Mouse (Mus musculus) hindbrain, embryonic 11.5 days (tissue): Measurements from ENCODE around the gene Smad6. TPM values are rescaled to one million over a fixed set of nuclear protein-coding genes. Genes with fewer than 3 reads are reported as not detected.

Source experiments
- ATAC-seq: fragments of 200-750 bp; cut with Nextera tagmentation; 2 replicates; pipeline ENCODE4 v1.8.0; 2017; ENCODE audit warnings: mild to moderate bottlenecking, moderate TSS enrichment, moderate library complexity; ENCODE audit not compliant: low FRiP score
- DNase-seq: peaks from one replicate; pipeline ENCODE4 v3.0.0-alpha.2; 2015; ENCODE audit warnings: low spot score
- H3K27ac ChIP-seq: fragments of 300-500 bp; sonication (generic); 2 replicates; pipeline ENCODE4 v1.5.1; 2014; ENCODE audit warnings: mild to moderate bottlenecking, low read depth, low read length
- H3K27me3 ChIP-seq: fragments of 300-500 bp; sonication (generic); 2 replicates; pipeline ENCODE4 v1.6.1; 2014; ENCODE audit warnings: mild to moderate bottlenecking, low read length, moderate library complexity, mixed read lengths; ENCODE audit not compliant: control insufficient read depth, insufficient read depth
- H3K36me3 ChIP-seq: fragments of 300-500 bp; sonication (generic); 2 replicates; pipeline ENCODE4 v1.6.1; 2014; ENCODE audit warnings: mild to moderate bottlenecking, low read length, moderate library complexity, mixed read lengths; ENCODE audit not compliant: control insufficient read depth, insufficient read depth
- H3K4me1 ChIP-seq: fragments of 300-500 bp; sonication (generic); replicated peaks from 2 replicates; pipeline ENCODE4 v1.6.1; 2014; ENCODE audit warnings: low read length, mixed read lengths; ENCODE audit not compliant: control insufficient read depth, insufficient read depth
- H3K4me2 ChIP-seq: fragments of 300-500 bp; sonication (generic); replicated peaks from 2 replicates; pipeline ENCODE4 v1.6.1; 2014; ENCODE audit warnings: mild to moderate bottlenecking, low read depth, low read length
- H3K4me3 ChIP-seq: fragments of 300-500 bp; sonication (generic); 2 replicates; pipeline ENCODE4 v1.5.1; 2014; ENCODE audit warnings: low read depth, low read length
- H3K9ac ChIP-seq: fragments of 300-500 bp; sonication (generic); 2 replicates; pipeline ENCODE4 v1.6.1; 2014; ENCODE audit warnings: low read depth, low read length
- H3K9me3 ChIP-seq: fragments of 300-500 bp; sonication (generic); 2 replicates; pipeline ENCODE4 v1.6.1; 2016; ENCODE audit warnings: low read length; ENCODE audit not compliant: control insufficient read depth
- WGBS: fragments of 180-500 bp; shearing (Covaris S2); extraction: QIAGEN DNeasy Blood & Tissue Kit; methylation state at CpG from one replicate; pipeline ENCODE4 v1.1.7; 2014; 5-methylcytosine and 5-hydroxymethylcytosine counted together
- polyA plus RNA-seq: library from polyadenylated mRNA; unstranded; fragments of >200 nt; fragmentation: Nextera tagmentation; extraction: Ambion mirVana; gene quantifications from 2 replicates; pipeline ENCODE4 v1.2.1, GENCODE M21; 2014

The Smad6 gene
- polyA plus RNA-seq, 1 experiment from 2014 or later = 5.5 TPM

- H3K27ac ChIP-seq = no peak overlapping the region
- H3K9ac ChIP-seq = no peak overlapping the region
- 83% methylated on average over 6 of the region's 6 CpGs for WGBS
- ATAC-seq = no peak
- no peak overlapping the region for H3K4me3 ChIP-seq
- no peaks in the 10 kb centered on the region for H3K9me3 ChIP-seq
- H3K4me1 ChIP-seq = peaks cover 7% of the 10 kb centered on the region; the same call in 1 of the 2 replicates
- no peak for DNase-seq
- H3K27me3 ChIP-seq = no peaks in the 10 kb centered on the region
- no peaks in the 10 kb centered on the region for H3K36me3 ChIP-seq
- no peak overlapping the region for H3K4me2 ChIP-seq
Measured at GRCm38 (mm10) chr9:63985125-63985524, 36.7 kb downstream of the Smad6 start.

- no peaks in the 10 kb centered on the region for H3K9me3 ChIP-seq
- H3K4me1 ChIP-seq = peaks cover 7% of the 10 kb centered on the region; the same call in 1 of the 2 replicates
- WGBS = 79% methylated on average over 12 of the region's 12 CpGs
- no peaks in the 10 kb centered on the region for H3K27me3 ChIP-seq
- H3K4me3 ChIP-seq = no peak overlapping the region
- H3K36me3 ChIP-seq = no peaks in the 10 kb centered on the region
- no peak overlapping the region for H3K4me2 ChIP-seq
- no peak overlapping the region for H3K27ac ChIP-seq
- ATAC-seq = no peak
- DNase-seq = peak; percentile 32
- H3K9ac ChIP-seq = no peak overlapping the region
Measured at GRCm38 (mm10) chr9:63982937-63983632, 38.8 kb downstream of the Smad6 start.

GRCm38 (mm10) chr9:63981912-63982311, 39.9 kb downstream of the Smad6 start:
- H3K27me3 ChIP-seq = no peaks in the 10 kb centered on the region
- H3K27ac ChIP-seq = no peak overlapping the region
- ATAC-seq = no peak
- H3K4me3 ChIP-seq = no peak overlapping the region
- WGBS = 84% methylated on average over 4 of the region's 4 CpGs
- H3K4me1 ChIP-seq = peaks cover 7% of the 10 kb centered on the region; the same call in 1 of the 2 replicates
- H3K9me3 ChIP-seq = no peaks in the 10 kb centered on the region
- DNase-seq = no peak
- no peak overlapping the region for H3K9ac ChIP-seq
- 0 out of 2 replicates have a peak, but pooled peaks cover 2% of the 10 kb centered on the region for H3K36me3 ChIP-seq
- H3K4me2 ChIP-seq = no peak overlapping the region

- H3K36me3 ChIP-seq = 0 out of 2 replicates have a peak, but pooled peaks cover 2% of the 10 kb centered on the region
- no peak for ATAC-seq
- no peak overlapping the region for H3K4me3 ChIP-seq
- 0 out of 2 replicates have a peak, but pooled peaks cover 7% of the 10 kb centered on the region for H3K4me1 ChIP-seq
- no peak overlapping the region for H3K9ac ChIP-seq
- no peak for DNase-seq
- 89% methylated on average over 4 of the region's 4 CpGs for WGBS
- no peak overlapping the region for H3K27ac ChIP-seq
- H3K27me3 ChIP-seq = no peaks in the 10 kb centered on the region
- H3K9me3 ChIP-seq = no peaks in the 10 kb centered on the region
- no peak overlapping the region for H3K4me2 ChIP-seq
Measured at GRCm38 (mm10) chr9:63981371-63981770, 40.5 kb downstream of the Smad6 start.

- Histone ChIP-seq H3K4me2 (no peak overlapping the region), H3K27me3 (no peaks in the 10 kb centered on the region), H3K9ac (no peak overlapping the region), H3K9me3 (no peaks in the 10 kb centered on the region), H3K4me1 (0 out of 2 replicates have a peak, but pooled peaks cover 9% of the 10 kb centered on the region), H3K27ac (no peak overlapping the region), H3K4me3 (no peak overlapping the region), H3K36me3 (0 out of 2 replicates have a peak, but pooled peaks cover 2% of the 10 kb centered on the region)
- 16% methylated on average over 18 of the region's 18 CpGs for WGBS
- no peak for ATAC-seq
- peak; percentile 34 for DNase-seq
Measured at GRCm38 (mm10) chr9:63980179-63981086, 41.4 kb downstream of the Smad6 start.

GRCm38 (mm10) chr9:63979275-63979674, 42.6 kb downstream of the Smad6 start:
- 67% methylated on average over 2 of the region's 2 CpGs for WGBS
- H3K9me3 ChIP-seq = no peaks in the 10 kb centered on the region
- 0 out of 2 replicates have a peak, but pooled peaks cover 2% of the 10 kb centered on the region for H3K36me3 ChIP-seq
- H3K4me3 ChIP-seq = no peak overlapping the region
- DNase-seq = no peak
- no peak overlapping the region for H3K4me2 ChIP-seq
- H3K27me3 ChIP-seq = no peaks in the 10 kb centered on the region
- no peak overlapping the region for H3K9ac ChIP-seq
- ATAC-seq = no peak
- H3K27ac ChIP-seq = no peak overlapping the region
- 0 out of 2 replicates have a peak, but pooled peaks cover 12% of the 10 kb centered on the region for H3K4me1 ChIP-seq

- DNase-seq (no peak), ATAC-seq (no peak)
- no peak overlapping the region for H3K9ac ChIP-seq
- WGBS = 74% methylated on average over 7 of the region's 7 CpGs
- no peak overlapping the region for H3K4me2 ChIP-seq
- H3K27ac ChIP-seq = no peak overlapping the region
- H3K27me3 ChIP-seq = no peaks in the 10 kb centered on the region
- H3K4me3 ChIP-seq = no peak overlapping the region
- 0 out of 2 replicates have a peak, but pooled peaks cover 2% of the 10 kb centered on the region for H3K36me3 ChIP-seq
- no peaks in the 10 kb centered on the region for H3K9me3 ChIP-seq
- 0 out of 2 replicates have a peak, but pooled peaks cover 10% of the 10 kb centered on the region for H3K4me1 ChIP-seq
Measured at GRCm38 (mm10) chr9:63978682-63979081, 43.2 kb downstream of the Smad6 start.

GRCm38 (mm10) chr9:63975996-63976395, 45.9 kb downstream of the Smad6 start:
- 0 out of 2 replicates have a peak, but pooled peaks cover 6% of the 10 kb centered on the region for H3K4me1 ChIP-seq
- no peak overlapping the region for H3K4me2 ChIP-seq
- H3K9me3 ChIP-seq = no peaks in the 10 kb centered on the region
- DNase-seq (peak; percentile 40), ATAC-seq (peak; percentile 27; the same call in 1 of the 2 replicates)
- H3K9ac ChIP-seq = 0 out of 2 replicates have a peak overlapping the region, but pooled peaks have one; percentile 12
- H3K4me3 ChIP-seq = no peak overlapping the region
- no peaks in the 10 kb centered on the region for H3K27me3 ChIP-seq
- 25% methylated on average over 11 of the region's 11 CpGs for WGBS
- H3K27ac ChIP-seq = no peak overlapping the region
- 0 out of 2 replicates have a peak, but pooled peaks cover 2% of the 10 kb centered on the region for H3K36me3 ChIP-seq
